Mouse (Mus musculus) forebrain, embryonic 13.5 days (tissue): ENCODE data around the gene Sds. TPM values are rescaled to one million over a fixed set of nuclear protein-coding genes. Genes with fewer than 3 reads are reported as not detected.
A peak's percentile ranks its signal among the peaks of the same experiment; 100 is the strongest.

Experiments used
- ATAC-seq: fragments of 200-750 bp; cut with Nextera tagmentation; 2 replicates; pipeline ENCODE4 v1.8.0; 2017
- H3K27ac ChIP-seq: fragments of 300-500 bp; sonication (generic); 2 replicates; pipeline ENCODE4 v1.5.1; 2015; ENCODE audit warnings: inconsistent platforms, mild to moderate bottlenecking, moderate library complexity
- H3K27me3 ChIP-seq: fragments of 300-500 bp; sonication (generic); 2 replicates; pipeline ENCODE4 v1.6.1; 2015; ENCODE audit warnings: mild to moderate bottlenecking, inconsistent platforms
- H3K36me3 ChIP-seq: fragments of 300-500 bp; sonication (generic); 2 replicates; pipeline ENCODE4 v1.6.1; 2015; ENCODE audit warnings: mild to moderate bottlenecking, inconsistent platforms; ENCODE audit not compliant: poor library complexity, severe bottlenecking
- H3K4me1 ChIP-seq: fragments of 300-500 bp; sonication (generic); 2 replicates; pipeline ENCODE4 v1.6.1; 2015; ENCODE audit warnings: inconsistent platforms
- H3K4me2 ChIP-seq: fragments of 300-500 bp; sonication (generic); 2 replicates; pipeline ENCODE4 v1.6.1; 2015; ENCODE audit warnings: inconsistent platforms, mild to moderate bottlenecking, moderate library complexity
- H3K4me3 ChIP-seq: fragments of 300-500 bp; sonication (generic); 2 replicates; pipeline ENCODE4 v1.5.1; 2015; ENCODE audit warnings: mild to moderate bottlenecking, inconsistent platforms
- H3K9ac ChIP-seq: fragments of 300-500 bp; sonication (generic); 2 replicates; pipeline ENCODE4 v1.6.1; 2015; ENCODE audit warnings: mild to moderate bottlenecking, inconsistent platforms
- H3K9me3 ChIP-seq: fragments of 300-500 bp; sonication (generic); replicated peaks from 2 replicates; pipeline ENCODE4 v1.6.1; 2016; ENCODE audit warnings: inconsistent platforms
- WGBS: fragments of 180-500 bp; shearing (Covaris S2); methylation state at CpG from one replicate; pipeline ENCODE4 v1.1.7; 2015; 5-methylcytosine and 5-hydroxymethylcytosine counted together
- polyA plus RNA-seq: library from polyadenylated mRNA; unstranded; fragments of >200 nt; fragmentation: Nextera tagmentation; extraction: Ambion mirVana; gene quantifications from 2 replicates; pipeline ENCODE4 v1.2.1, GENCODE M21; 2015

The Sds gene
- polyA plus RNA-seq, 1 experiment from 2014 or later, result not detected

- no peaks in the 10 kb centered on the region for H3K36me3 ChIP-seq
- H3K4me2 ChIP-seq, result no peak overlapping the region
- H3K4me1 ChIP-seq, result no peaks in the 10 kb centered on the region
- no peak overlapping the region for H3K27ac ChIP-seq
- H3K9me3 ChIP-seq, result no peaks in the 10 kb centered on the region
- ATAC-seq, result no peak
- no peak overlapping the region for H3K4me3 ChIP-seq
- 50% methylated on average over 1 of the region's 1 CpGs for WGBS
- H3K27me3 ChIP-seq, result peaks cover 15% of the 10 kb centered on the region
- no peak overlapping the region for H3K9ac ChIP-seq
These were observed 20.1 kb upstream of the Sds start for GRCm38 (mm10) chr5:120456253-120456652.

- Histone ChIP-seq H3K27me3 (peaks cover 19% of the 10 kb centered on the region), H3K4me3 (no peak overlapping the region), H3K36me3 (no peaks in the 10 kb centered on the region), H3K27ac (no peak overlapping the region), H3K9ac (no peak overlapping the region), H3K4me1 (no peaks in the 10 kb centered on the region), H3K9me3 (no peaks in the 10 kb centered on the region), H3K4me2 (no peak overlapping the region)
- no peak for ATAC-seq
- WGBS, result 47% methylated on average over 7 of the region's 7 CpGs
These were observed 19.3 kb upstream of the Sds start for GRCm38 (mm10) chr5:120456841-120457554.

GRCm38 (mm10) chr5:120457628-120458027 lies 18.7 kb upstream of the Sds start:
- H3K27ac ChIP-seq, result no peak overlapping the region
- H3K36me3 ChIP-seq, result no peaks in the 10 kb centered on the region
- H3K9me3 ChIP-seq, result no peaks in the 10 kb centered on the region
- H3K4me2 ChIP-seq, result no peak overlapping the region
- peaks cover 19% of the 10 kb centered on the region for H3K27me3 ChIP-seq
- H3K4me3 ChIP-seq, result no peak overlapping the region
- no peaks in the 10 kb centered on the region for H3K4me1 ChIP-seq
- WGBS, result 7% methylated on average over 9 of the region's 9 CpGs
- no peak overlapping the region for H3K9ac ChIP-seq
- no peak for ATAC-seq

- WGBS, result 81% methylated on average over 10 of the region's 10 CpGs
- Histone ChIP-seq H3K9ac (no peak overlapping the region), H3K27me3 (peaks cover 19% of the 10 kb centered on the region), H3K36me3 (no peaks in the 10 kb centered on the region), H3K4me1 (no peaks in the 10 kb centered on the region), H3K4me3 (no peak overlapping the region), H3K4me2 (no peak overlapping the region), H3K27ac (no peak overlapping the region), H3K9me3 (no peaks in the 10 kb centered on the region)
- no peak for ATAC-seq
These were observed 17.2 kb upstream of the Sds start for GRCm38 (mm10) chr5:120459133-120459532.

GRCm38 (mm10) chr5:120461902-120462301 lies 14.4 kb upstream of the Sds start:
- H3K4me1 ChIP-seq, result no peaks in the 10 kb centered on the region; the same call in 1 of the 2 replicates
- no peak overlapping the region for H3K9ac ChIP-seq
- no peak for ATAC-seq
- no peaks in the 10 kb centered on the region for H3K36me3 ChIP-seq
- no peaks in the 10 kb centered on the region; the same call in 1 of the 2 replicates for H3K9me3 ChIP-seq
- H3K27me3 ChIP-seq, result peaks cover 9% of the 10 kb centered on the region; the same call in 1 of the 2 replicates
- WGBS, result 80% methylated on average over 15 of the region's 15 CpGs
- no peak overlapping the region for H3K4me2 ChIP-seq
- no peak overlapping the region for H3K4me3 ChIP-seq
- H3K27ac ChIP-seq, result no peak overlapping the region

GRCm38 (mm10) chr5:120464321-120464720 lies 12.0 kb upstream of the Sds start:
- no peaks in the 10 kb centered on the region; the same call in 1 of the 2 replicates for H3K4me1 ChIP-seq
- no peaks in the 10 kb centered on the region for H3K36me3 ChIP-seq
- no peak overlapping the region for H3K4me3 ChIP-seq
- no peak overlapping the region for H3K4me2 ChIP-seq
- 75% methylated on average over 4 of the region's 4 CpGs for WGBS
- no peaks in the 10 kb centered on the region; the same call in 1 of the 2 replicates for H3K9me3 ChIP-seq
- ATAC-seq, result no peak
- H3K27ac ChIP-seq, result no peak overlapping the region
- H3K27me3 ChIP-seq, result peaks cover 9% of the 10 kb centered on the region; the same call in 1 of the 2 replicates
- no peak overlapping the region for H3K9ac ChIP-seq

GRCm38 (mm10) chr5:120465062-120465461 lies 11.3 kb upstream of the Sds start:
- Histone ChIP-seq H3K9me3 (no peaks in the 10 kb centered on the region; the same call in 1 of the 2 replicates), H3K4me1 (no peaks in the 10 kb centered on the region; the same call in 1 of the 2 replicates), H3K27me3 (peaks cover 9% of the 10 kb centered on the region; the same call in 1 of the 2 replicates), H3K4me2 (no peak overlapping the region), H3K36me3 (no peaks in the 10 kb centered on the region), H3K27ac (no peak overlapping the region), H3K9ac (no peak overlapping the region), H3K4me3 (no peak overlapping the region)
- WGBS, result 46% methylated on average over 5 of the region's 5 CpGs
- ATAC-seq, result no peak

- Histone ChIP-seq H3K27me3 (peaks cover 6% of the 10 kb centered on the region; the same call in 1 of the 2 replicates), H3K4me3 (no peak overlapping the region), H3K4me1 (no peaks in the 10 kb centered on the region; the same call in 1 of the 2 replicates), H3K4me2 (no peak overlapping the region), H3K9me3 (no peaks in the 10 kb centered on the region; the same call in 1 of the 2 replicates), H3K9ac (no peak overlapping the region), H3K36me3 (no peaks in the 10 kb centered on the region), H3K27ac (no peak overlapping the region)
- WGBS, result 71% methylated on average over 6 of the region's 6 CpGs
- ATAC-seq, result no peak
These were observed 10.5 kb upstream of the Sds start for GRCm38 (mm10) chr5:120465860-120466259.

GRCm38 (mm10) chr5:120467026-120467425 lies 9.3 kb upstream of the Sds start:
- Histone ChIP-seq H3K4me3 (no peak overlapping the region), H3K4me1 (no peaks in the 10 kb centered on the region; the same call in 1 of the 2 replicates), H3K9me3 (no peaks in the 10 kb centered on the region; the same call in 1 of the 2 replicates), H3K9ac (no peak overlapping the region), H3K4me2 (peak overlapping the region; percentile 23; the same call in 1 of the 2 replicates), H3K36me3 (no peaks in the 10 kb centered on the region), H3K27ac (no peak overlapping the region), H3K27me3 (peaks cover 2% of the 10 kb centered on the region; the same call in 1 of the 2 replicates)
- 4% methylated on average over 4 of the region's 4 CpGs for WGBS
- ATAC-seq, result no peak

GRCm38 (mm10) chr5:120468336-120468735 lies 8.0 kb upstream of the Sds start:
- Histone ChIP-seq H3K4me1 (no peaks in the 10 kb centered on the region; the same call in 1 of the 2 replicates), H3K9me3 (no peaks in the 10 kb centered on the region; the same call in 1 of the 2 replicates), H3K27ac (no peak overlapping the region), H3K4me2 (no peak overlapping the region), H3K4me3 (no peak overlapping the region), H3K27me3 (peaks cover 4% of the 10 kb centered on the region; the same call in 1 of the 2 replicates), H3K36me3 (no peaks in the 10 kb centered on the region), H3K9ac (no peak overlapping the region)
- no peak for ATAC-seq
- WGBS, result 90% methylated on average over 5 of the region's 5 CpGs

GRCm38 (mm10) chr5:120468830-120469229 lies 7.5 kb upstream of the Sds start:
- Histone ChIP-seq H3K27me3 (peaks cover 4% of the 10 kb centered on the region; the same call in 1 of the 2 replicates), H3K4me2 (no peak overlapping the region), H3K9me3 (no peaks in the 10 kb centered on the region; the same call in 1 of the 2 replicates), H3K4me3 (no peak overlapping the region), H3K27ac (no peak overlapping the region), H3K9ac (no peak overlapping the region), H3K36me3 (no peaks in the 10 kb centered on the region), H3K4me1 (no peaks in the 10 kb centered on the region; the same call in 1 of the 2 replicates)
- ATAC-seq, result no peak
- WGBS, result 88% methylated on average over 6 of the region's 6 CpGs

GRCm38 (mm10) chr5:120471538-120471937 lies 4.8 kb upstream of the Sds start:
- Histone ChIP-seq H3K27me3 (peaks cover 4% of the 10 kb centered on the region; the same call in 1 of the 2 replicates), H3K9ac (no peak overlapping the region), H3K9me3 (no peaks in the 10 kb centered on the region; the same call in 1 of the 2 replicates), H3K27ac (no peak overlapping the region), H3K4me2 (no peak overlapping the region), H3K36me3 (no peaks in the 10 kb centered on the region), H3K4me3 (no peak overlapping the region), H3K4me1 (0 out of 2 replicates have a peak, but pooled peaks cover 4% of the 10 kb centered on the region)
- 61% methylated on average over 4 of the region's 4 CpGs for WGBS
- ATAC-seq, result no peak
